ENCODE assay signal across 7 mouse cellular contexts in the genomic region with DNA sequence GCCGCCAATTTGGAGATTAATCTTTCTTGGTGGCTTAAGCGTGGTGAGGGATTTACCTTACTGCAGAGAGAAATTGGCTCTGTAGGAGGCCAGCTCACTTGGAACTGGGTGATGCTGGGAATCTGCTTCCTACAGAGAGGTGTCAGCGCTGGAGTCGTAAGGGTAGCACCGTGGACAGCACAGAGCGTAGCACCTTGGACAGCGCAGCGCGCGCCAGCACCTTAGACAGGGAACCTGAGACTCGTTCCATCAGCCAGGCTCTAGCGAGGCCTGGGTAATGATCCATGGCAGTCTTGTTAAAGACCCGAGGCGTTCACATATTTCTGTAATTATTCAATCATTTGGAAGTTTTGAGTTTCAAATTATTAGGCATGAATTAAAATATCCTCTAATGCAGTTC.
DNase-seq lines count a peak whose midpoint lies in the region; ATAC-seq lines count a peak whose summit lies in the region.

No protein-coding gene starts in this region.

- H3K9me3 ChIP-seq in embryonic facial prominence, embryonic 11.5 days (replicated peaks; ENCODE audit: control insufficient read depth, low read length): no peaks in the 10 kb centered on the region
- H3K9me3 ChIP-seq in limb, embryonic 11.5 days (ENCODE audit: control insufficient read depth, low read length): no peaks in the 10 kb centered on the region

- no peak overlapping the region for H3K9ac ChIP-seq in embryonic facial prominence, embryonic 11.5 days (replicated peaks; ENCODE audit: low read length)
- H3K9ac ChIP-seq in limb, embryonic 11.5 days (ENCODE audit: low read length): no peak overlapping the region

- no peaks in the 10 kb centered on the region for H3K4me1 ChIP-seq in embryonic facial prominence, embryonic 11.5 days (ENCODE audit: control insufficient read depth, insufficient read depth, low read length)
- H3K4me1 ChIP-seq in limb, embryonic 11.5 days (ENCODE audit: control insufficient read depth, insufficient read depth, low read length): no peaks in the 10 kb centered on the region

- H3K27ac ChIP-seq in embryonic facial prominence, embryonic 11.5 days (replicated peaks; ENCODE audit: low read depth, low read length): no peak overlapping the region
- no peak overlapping the region for H3K27ac ChIP-seq in limb, embryonic 11.5 days (replicated peaks; ENCODE audit: low read depth, low read length)

- 3% methylated on average over 14 of the region's 14 CpGs for WGBS in embryonic facial prominence, embryonic 11.5 days
- 5% methylated on average over 14 of the region's 14 CpGs for WGBS in limb, embryonic 11.5 days

- DNase-seq in ovary, postnatal 10 days (ENCODE audit: low spot score): peak; percentile 18
- DNase-seq in ovary, adult 18-20 months (ENCODE audit: low spot score): no peak
- peak; percentile 89 for DNase-seq in embryonic facial prominence, embryonic 11.5 days (ENCODE audit: low spot score)
- peak; percentile 87 for DNase-seq in limb, embryonic 11.5 days (ENCODE audit: low spot score)
- peak; percentile 66 for DNase-seq in testis, postnatal 10 days (ENCODE audit: low spot score)
- DNase-seq in frontal cortex, postnatal 14 days (ENCODE audit: low spot score in 2 of 2): no peak

- no peaks in the 10 kb centered on the region for H3K27me3 ChIP-seq in embryonic facial prominence, embryonic 11.5 days (ENCODE audit: control insufficient read depth, insufficient read depth, low read length)
- no peaks in the 10 kb centered on the region for H3K27me3 ChIP-seq in limb, embryonic 11.5 days (ENCODE audit: control insufficient read depth, insufficient read depth, low read length)

- H3K36me3 ChIP-seq in embryonic facial prominence, embryonic 11.5 days (replicated peaks; ENCODE audit: control insufficient read depth, insufficient read depth, low read depth, low read length): no peaks in the 10 kb centered on the region
- no peaks in the 10 kb centered on the region for H3K36me3 ChIP-seq in limb, embryonic 11.5 days (ENCODE audit: control insufficient read depth, insufficient read depth, low read length)

- 0 out of 2 replicates have a peak, but pooled peaks have one; percentile 52 for ATAC-seq in embryonic facial prominence, embryonic 11.5 days (replicated peaks; ENCODE audit: insufficient number of reproducible peaks, low FRiP score, low TSS enrichment, low read depth)
- ATAC-seq in limb, embryonic 11.5 days (ENCODE audit: insufficient number of reproducible peaks, low FRiP score, low TSS enrichment, low read depth): no peak
- ATAC-seq in monocyte, adult 5-6 weeks (replicated peaks; ENCODE audit: insufficient number of reproducible peaks, low FRiP score, low TSS enrichment, poor library complexity, severe bottlenecking): no peak

- H3K4me2 ChIP-seq in embryonic facial prominence, embryonic 11.5 days (ENCODE audit: low read depth, low read length): no peak overlapping the region
- no peak overlapping the region for H3K4me2 ChIP-seq in limb, embryonic 11.5 days (ENCODE audit: low read depth, severe bottlenecking)

- H3K4me3 ChIP-seq in embryonic facial prominence, embryonic 11.5 days (ENCODE audit: low read depth, low read length): no peak overlapping the region
- H3K4me3 ChIP-seq in limb, embryonic 11.5 days (ENCODE audit: low read depth, low read length): no peak overlapping the region

Comparison
In these comparisons a context has a peak if more than half of its experiments do, and no peak if none do; other contexts are left out.
1. DNase-seq: peak in ovary, postnatal 10 days (single experiment), embryonic facial prominence, embryonic 11.5 days (single experiment), limb, embryonic 11.5 days (single experiment) and testis, postnatal 10 days (single experiment); none in ovary, adult 18-20 months (single experiment) and frontal cortex, postnatal 14 days (0 of 2).